Mouse (Mus musculus) lung, embryonic 16.5 days (tissue): ENCODE data around the gene Arg1. TPM values are rescaled to one million over a fixed set of nuclear protein-coding genes. Genes with fewer than 3 reads are reported as not detected.

Source experiments
- ATAC-seq: fragments of 200-750 bp; cut with Nextera tagmentation; 2 replicates; pipeline ENCODE4 v1.8.0; 2017; ENCODE audit warnings: low read depth, mild to moderate bottlenecking, moderate library complexity
- H3K27ac ChIP-seq: fragments of 300-500 bp; sonication (generic); 2 replicates; pipeline ENCODE4 v1.5.1; 2014; ENCODE audit warnings: mild to moderate bottlenecking, control low read depth, low read length
- H3K27me3 ChIP-seq: fragments of 300-500 bp; sonication (generic); 2 replicates; pipeline ENCODE4 v1.6.1; 2014; ENCODE audit warnings: low read depth, low read length, mixed read lengths; ENCODE audit not compliant: control insufficient read depth, insufficient read depth
- H3K36me3 ChIP-seq: fragments of 300-500 bp; sonication (generic); 2 replicates; pipeline ENCODE4 v1.6.1; 2014; ENCODE audit warnings: low read length; ENCODE audit not compliant: control insufficient read depth, insufficient read depth
- H3K4me1 ChIP-seq: fragments of 300-500 bp; sonication (generic); replicated peaks from 2 replicates; pipeline ENCODE4 v1.6.1; 2014; ENCODE audit warnings: low read length, mixed read lengths; ENCODE audit not compliant: control insufficient read depth, insufficient read depth
- H3K4me2 ChIP-seq: fragments of 300-500 bp; sonication (generic); 2 replicates; pipeline ENCODE4 v1.6.1; 2014; ENCODE audit warnings: low read depth, low read length, control low read depth
- H3K4me3 ChIP-seq: fragments of 300-500 bp; sonication (generic); 2 replicates; pipeline ENCODE4 v1.5.1; 2014; ENCODE audit warnings: mild to moderate bottlenecking, low read length, control low read depth
- H3K9ac ChIP-seq: fragments of 300-500 bp; sonication (generic); 2 replicates; pipeline ENCODE4 v1.6.1; 2014; ENCODE audit warnings: low read length, control low read depth
- H3K9me3 ChIP-seq: fragments of 300-500 bp; sonication (generic); 2 replicates; pipeline ENCODE4 v1.6.1; 2016; ENCODE audit warnings: low read length; ENCODE audit not compliant: control insufficient read depth
- WGBS: fragments of 180-500 bp; shearing (Covaris S2); extraction: QIAGEN DNeasy Blood & Tissue Kit; methylation state at CpG from one replicate; pipeline ENCODE4 v1.1.7; 2014; 5-methylcytosine and 5-hydroxymethylcytosine counted together
- microRNA-seq: library from miRNA; unstranded; fragments of <30 nt; microRNA quantifications from one replicate; pipeline ENCODE4, GENCODE M21; 2016
- polyA plus RNA-seq: library from polyadenylated mRNA; unstranded; fragments of >200 nt; fragmentation: Nextera tagmentation; extraction: Ambion mirVana; gene quantifications from 2 replicates; pipeline ENCODE4 v1.2.1, GENCODE M21; 2015

The Arg1 gene
- polyA plus RNA-seq, 1 experiment from 2014 or later, result 1.6 TPM

DNA sequence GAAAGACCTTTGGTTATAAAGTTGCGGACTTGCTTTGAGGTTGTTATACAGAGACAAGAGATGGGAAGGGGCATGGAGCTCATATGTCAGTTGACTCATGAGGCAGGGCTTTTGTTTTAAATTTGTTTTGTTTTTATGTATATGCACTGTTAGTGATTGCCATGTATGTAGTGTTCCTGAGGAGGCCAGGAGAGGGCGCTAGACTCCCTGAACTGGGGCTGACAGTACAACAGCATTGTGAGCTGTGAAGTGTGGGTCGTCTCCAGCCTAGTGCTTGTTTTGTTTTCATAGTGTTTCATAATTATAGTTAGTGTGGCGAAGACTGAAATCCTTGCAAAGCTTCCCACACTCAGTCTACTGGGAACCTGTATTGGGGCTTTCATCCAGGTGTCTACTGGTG lies 53.7 kb downstream of the Arg1 start:
- Histone ChIP-seq H3K27ac (no peak overlapping the region), H3K9ac (no peak overlapping the region), H3K27me3 (no peaks in the 10 kb centered on the region), H3K4me3 (no peak overlapping the region), H3K4me1 (peaks cover 3% of the 10 kb centered on the region; the same call in 1 of the 2 replicates), H3K36me3 (peaks cover 27% of the 10 kb centered on the region), H3K9me3 (no peaks in the 10 kb centered on the region), H3K4me2 (no peak overlapping the region)
- ATAC-seq, result no peak
- WGBS, result 80% methylated on average over 4 of the region's 4 CpGs

DNA sequence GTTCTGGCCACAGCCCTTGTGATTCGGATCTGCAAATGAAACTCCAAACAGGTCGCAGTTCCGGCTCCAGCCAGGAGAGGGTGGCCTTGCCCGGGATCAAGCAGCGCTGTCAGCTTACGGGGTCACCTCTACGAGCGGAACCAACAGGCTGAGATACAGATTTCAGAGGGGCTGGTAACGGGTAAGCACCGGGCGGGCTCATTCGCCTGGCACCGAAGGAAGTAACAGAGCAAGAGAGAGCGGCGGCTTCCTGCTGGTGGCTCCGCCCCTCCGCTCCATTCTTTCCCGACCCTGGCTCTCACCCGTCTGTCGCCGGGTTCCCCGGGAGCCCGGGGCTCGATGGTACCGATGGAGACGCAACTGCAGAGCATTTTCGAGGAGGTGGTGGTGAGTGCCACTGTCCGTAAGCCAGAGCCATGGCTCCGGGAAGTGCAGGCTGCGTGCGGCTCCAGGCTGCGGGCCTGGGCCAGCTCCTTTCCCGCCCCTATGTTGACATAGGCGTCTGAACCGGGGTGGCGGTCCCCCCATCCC lies 57.5 kb downstream of the Arg1 start, which contains the start of gene Med23:
TSS of gene Med23 (plus strand) at position 227 of the 531 bp plus-strand sequence.
- peak within 1 kb of the TSS; percentile 98 for H3K9ac ChIP-seq
- H3K4me3 ChIP-seq, result peak within 1 kb of the TSS; percentile 97
- H3K36me3 ChIP-seq, result peaks cover 9% of the 10 kb centered on the region
- peak within 1 kb of the TSS; percentile 70 for H3K4me2 ChIP-seq
- H3K27me3 ChIP-seq, result no peaks in the 10 kb centered on the region
- peak within 1 kb of the TSS; percentile 55 for H3K27ac ChIP-seq
- H3K4me1 ChIP-seq, result peaks cover 3% of the 10 kb centered on the region; the same call in 1 of the 2 replicates
- peak; percentile 99 for ATAC-seq
- H3K9me3 ChIP-seq, result no peaks in the 10 kb centered on the region
- WGBS, result under 1% methylated on average over 36 of the region's 36 CpGs

Small RNA genes lying within 50 kb of the gene (microRNA-seq; reads per million reads assigned to microRNA genes)
- not detected for gene Mir6905

Other genes starting within 250 kb of the Arg1 start
- 2.1 and 2.9 TPM in 2 replicates for gene Enpp1, start 215.3 kb downstream of the Arg1 start, polyA plus RNA-seq
- gene Enpp3, start 84.7 kb downstream of the Arg1 start, polyA plus RNA-seq, result 1.9 and 2.2 TPM in 2 replicates
- 20.8 and 21.9 TPM in 2 replicates for gene Med23, start 57.5 kb downstream of the Arg1 start, polyA plus RNA-seq